Mouse (Mus musculus): ENCODE results near the gene Gm10974. TPM values are rescaled to one million over a fixed set of nuclear protein-coding genes. Genes with fewer than 3 reads are reported as not detected.

The Gm10974 gene
- total RNA-seq (2023), result not detected

GRCm38 (mm10) chr7:66365904-66366303 is at the start of gene Gm10974:
Gm10974 (plus strand) TSS chr7:66365905.

GRCm38 (mm10) chr7:66387813-66388521 is 22.3 kb downstream of the Gm10974 start, which contains the start of gene Lrrk1:
Lrrk1 (minus strand) TSS chr7:66388350.

GRCm38 (mm10) chr7:66427437-66428161 is 61.9 kb downstream of the Gm10974 start, which contains the start of gene Aldh1a3:
Aldh1a3 (minus strand) TSS chr7:66427517.

Other genes with a start within 250 kb of the Gm10974 start
- 100 to 1,000 TPM; 106 to 117 TPM for gene Lrrk1, start 22.4 kb downstream of the Gm10974 start, total RNA-seq (2023)
- not detected for gene Aldh1a3, start 61.6 kb downstream of the Gm10974 start, total RNA-seq (2023)

Measured in monocyte, adult 59 days (primary cell).